Mouse (Mus musculus) heart, embryonic 10.5 days (tissue): ENCODE measurements around the gene Hk1. TPM values are rescaled to one million over a fixed set of nuclear protein-coding genes. Genes with fewer than 3 reads are reported as not detected.
A peak's percentile ranks its signal among the peaks of the same experiment; 100 is the strongest.

Source experiments
- DNase-seq: peaks from one replicate; pipeline ENCODE4 v3.0.0-alpha.2; 2017; ENCODE audit warnings: low spot score
- H3K27ac ChIP-seq: fragments of 300-500 bp; sonication (generic); 2 replicates; pipeline ENCODE4 v1.5.1; 2016; ENCODE audit warnings: mild to moderate bottlenecking
- H3K27me3 ChIP-seq: fragments of 300-500 bp; sonication (generic); 2 replicates; pipeline ENCODE4 v1.6.1; 2016; ENCODE audit warnings: mild to moderate bottlenecking; ENCODE audit not compliant: poor library complexity, insufficient read depth, severe bottlenecking
- H3K36me3 ChIP-seq: fragments of 300-500 bp; sonication (generic); 2 replicates; pipeline ENCODE4 v1.6.1; 2016; ENCODE audit warnings: mild to moderate bottlenecking, moderate library complexity
- H3K4me1 ChIP-seq: fragments of 300-500 bp; sonication (generic); 2 replicates; pipeline ENCODE4 v1.6.1; 2016; ENCODE audit warnings: mild to moderate bottlenecking
- H3K4me3 ChIP-seq: fragments of 300-500 bp; sonication (generic); 2 replicates; pipeline ENCODE4 v1.5.1; 2016; ENCODE audit warnings: mild to moderate bottlenecking, moderate library complexity
- H3K9me3 ChIP-seq: fragments of 300-500 bp; sonication (generic); 2 replicates; pipeline ENCODE4 v1.6.1; 2016; ENCODE audit warnings: mild to moderate bottlenecking, moderate library complexity
- WGBS: fragments of 180-500 bp; shearing (Covaris S2); methylation state at CpG from one replicate; pipeline ENCODE4 v1.1.7; 2016; 5-methylcytosine and 5-hydroxymethylcytosine counted together
- polyA plus RNA-seq: library from polyadenylated mRNA; unstranded; fragments of >200 nt; fragmentation: Nextera tagmentation; extraction: Ambion mirVana; gene quantifications from 2 replicates; pipeline ENCODE4 v1.2.1, GENCODE M21; 2016

Hk1 gene
- polyA plus RNA-seq, 1 experiment from 2014 or later = 157 TPM

DNA sequence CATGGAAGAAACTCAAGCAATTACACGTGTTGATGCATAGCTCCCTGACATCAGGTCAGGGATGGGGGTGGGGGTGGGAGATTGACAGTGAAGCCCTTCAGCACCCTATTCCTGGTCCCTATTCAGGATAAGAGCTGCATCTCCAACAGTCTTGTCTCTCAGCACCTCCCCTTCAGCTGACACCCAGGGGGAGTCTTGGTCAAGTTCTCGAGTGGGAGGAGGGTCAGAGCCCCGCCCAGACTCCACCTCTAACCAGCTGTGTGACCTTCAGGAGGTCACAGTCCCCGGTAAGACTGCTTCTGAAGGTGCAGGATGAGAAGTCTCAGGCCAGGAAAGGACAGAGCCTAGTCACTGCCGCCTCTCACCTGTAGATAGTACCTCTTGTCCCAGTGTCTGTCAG lies 41.1 kb downstream of the Hk1 start:
- Histone ChIP-seq H3K27me3 (no peaks in the 10 kb centered on the region), H3K9me3 (no peaks in the 10 kb centered on the region), H3K27ac (peak overlapping the region; percentile 94), H3K36me3 (no peaks in the 10 kb centered on the region), H3K4me1 (peaks cover 71% of the 10 kb centered on the region), H3K4me3 (peak overlapping the region; percentile 82)
- peak; percentile 92 for DNase-seq
- WGBS = 14% methylated on average over 5 of the region's 5 CpGs

DNA sequence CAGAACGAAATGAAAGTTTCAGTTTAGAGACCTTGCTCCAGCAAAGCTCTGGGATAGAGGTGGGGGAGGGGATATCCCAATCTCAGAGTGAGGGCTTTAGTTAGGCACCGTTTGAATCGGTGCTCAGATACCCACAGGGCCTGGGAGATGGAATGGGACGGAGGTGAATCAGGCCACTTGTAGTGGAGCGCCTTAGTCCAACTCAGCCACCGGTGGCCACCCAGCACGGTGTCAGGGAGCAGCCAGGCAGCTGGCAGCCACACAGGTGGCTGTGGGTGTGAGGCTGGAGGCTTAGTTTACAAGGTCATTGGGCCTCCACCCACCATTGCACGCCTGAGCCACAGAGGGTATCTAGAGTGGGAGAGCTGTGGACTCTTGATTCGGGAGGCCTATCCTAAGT lies 41.5 kb downstream of the Hk1 start:
- H3K27ac ChIP-seq = peak overlapping the region; percentile 94
- WGBS = 27% methylated on average over 9 of the region's 9 CpGs
- H3K27me3 ChIP-seq = no peaks in the 10 kb centered on the region
- no peak for DNase-seq
- peaks cover 74% of the 10 kb centered on the region for H3K4me1 ChIP-seq
- peak overlapping the region; percentile 82 for H3K4me3 ChIP-seq
- no peaks in the 10 kb centered on the region for H3K36me3 ChIP-seq
- H3K9me3 ChIP-seq = no peaks in the 10 kb centered on the region

DNA sequence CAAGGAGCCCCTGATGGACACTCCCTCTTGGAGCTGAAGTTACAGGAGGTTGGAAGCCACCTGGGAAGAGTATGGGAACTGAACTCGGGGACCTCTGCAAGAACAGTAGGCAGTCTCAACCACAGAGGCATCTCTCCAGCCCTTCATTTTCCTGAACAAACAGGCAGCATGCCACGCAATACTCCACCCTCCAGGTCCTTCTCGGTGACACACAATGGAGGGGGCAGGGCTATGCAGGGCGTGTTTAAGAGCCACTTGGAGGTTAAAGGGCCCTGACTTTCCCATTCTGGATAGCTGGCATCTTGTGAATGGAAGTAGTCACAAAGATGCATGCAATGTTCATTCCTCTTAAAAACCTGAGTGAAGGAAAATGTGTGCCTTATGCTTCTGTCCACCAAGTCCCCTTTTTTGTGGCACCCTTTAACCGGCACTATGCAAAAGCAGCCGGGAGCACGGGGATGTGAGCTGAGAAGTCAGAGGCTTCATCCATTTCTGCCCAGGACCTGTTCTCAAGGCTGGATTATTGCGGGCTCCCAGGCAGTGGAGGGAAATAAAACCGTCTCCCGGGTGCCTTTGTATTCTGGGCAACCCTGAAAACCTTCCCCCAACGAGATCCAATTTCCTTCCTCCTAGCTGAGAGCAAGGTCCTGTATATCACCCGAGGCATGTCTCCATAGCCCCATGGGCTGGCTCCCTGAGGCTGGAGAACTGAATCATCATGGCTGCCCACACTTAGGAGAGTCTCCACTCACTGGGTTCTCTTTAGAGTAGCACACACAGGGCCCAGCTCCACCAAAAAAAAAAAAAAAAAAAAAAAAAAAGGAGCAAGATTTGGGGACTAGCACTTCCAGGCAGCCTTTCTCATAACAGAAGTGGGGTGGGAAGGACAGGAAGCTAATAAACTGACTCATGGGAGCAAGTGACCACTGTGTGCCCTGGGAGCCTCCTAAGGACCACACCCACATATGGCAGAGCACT lies 42.8 kb downstream of the Hk1 start:
- no peaks in the 10 kb centered on the region for H3K36me3 ChIP-seq
- no peaks in the 10 kb centered on the region for H3K27me3 ChIP-seq
- H3K9me3 ChIP-seq = no peaks in the 10 kb centered on the region
- H3K27ac ChIP-seq = peak overlapping the region; percentile 81
- 42% methylated on average over 12 of the region's 12 CpGs for WGBS
- no peak for DNase-seq
- peak overlapping the region; percentile 39 for H3K4me3 ChIP-seq
- peaks cover 80% of the 10 kb centered on the region for H3K4me1 ChIP-seq

DNA sequence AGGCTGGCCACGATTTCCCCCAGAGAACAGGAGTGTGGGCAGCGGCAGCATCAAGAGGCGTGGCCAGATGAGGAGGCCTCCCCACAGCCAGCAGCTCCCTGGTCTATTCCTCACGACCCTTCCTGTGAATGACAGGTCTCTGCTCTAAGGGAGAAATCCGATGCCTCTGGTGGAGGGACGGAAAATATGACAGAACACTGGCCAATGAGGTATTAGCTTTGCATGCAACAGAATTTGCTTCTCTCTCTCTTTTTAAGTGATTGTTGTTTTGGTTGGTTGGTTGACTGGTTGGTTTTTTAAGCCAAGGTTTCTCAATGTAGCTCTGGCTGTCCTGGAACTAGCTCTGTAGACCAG lies 44.3 kb downstream of the Hk1 start:
- 8% methylated on average over 6 of the region's 6 CpGs for WGBS
- Histone ChIP-seq H3K27me3 (no peaks in the 10 kb centered on the region), H3K9me3 (no peaks in the 10 kb centered on the region), H3K27ac (peak overlapping the region; percentile 81), H3K4me1 (peaks cover 87% of the 10 kb centered on the region), H3K4me3 (peak overlapping the region; percentile 25), H3K36me3 (no peaks in the 10 kb centered on the region)
- DNase-seq = peak; percentile 88

DNA sequence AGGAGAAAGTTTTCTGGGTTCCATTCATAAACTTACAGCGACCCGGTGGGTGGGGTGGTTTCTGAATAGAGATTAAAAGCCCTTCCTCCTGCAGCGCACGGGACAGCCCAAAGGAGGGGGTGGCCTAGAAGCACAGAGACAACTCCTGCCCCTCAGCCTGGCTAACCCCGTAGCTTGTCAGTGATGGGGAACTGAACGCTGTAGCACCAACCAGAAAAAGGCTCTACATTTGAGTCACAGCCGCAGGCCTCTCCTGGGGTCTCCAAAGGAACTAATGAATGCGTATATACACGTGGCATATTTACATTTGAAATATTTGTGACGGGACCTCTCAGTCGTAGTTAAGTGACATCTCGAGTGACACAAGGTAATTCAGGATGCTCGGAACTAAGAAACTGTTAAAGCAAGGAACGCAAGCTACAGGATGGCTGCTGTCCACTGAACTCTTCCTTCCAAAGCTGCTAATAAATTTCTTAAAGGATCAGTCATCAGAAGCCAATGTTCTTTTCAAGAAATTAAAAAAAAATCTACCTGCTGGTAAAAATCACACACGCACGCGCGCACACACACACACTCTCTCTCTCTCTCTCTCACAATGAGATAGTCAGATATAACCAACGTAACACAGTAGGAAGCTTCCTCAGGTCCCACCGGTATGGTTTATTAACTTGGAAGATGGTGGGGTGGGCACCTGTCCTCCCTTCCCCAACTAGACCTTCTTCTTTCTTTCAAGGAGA lies 44.9 kb downstream of the Hk1 start:
- no peak for DNase-seq
- 52% methylated on average over 20 of the region's 20 CpGs for WGBS
- peak overlapping the region; percentile 81 for H3K27ac ChIP-seq
- H3K36me3 ChIP-seq = no peaks in the 10 kb centered on the region
- peaks cover 92% of the 10 kb centered on the region for H3K4me1 ChIP-seq
- no peaks in the 10 kb centered on the region for H3K9me3 ChIP-seq
- H3K27me3 ChIP-seq = no peaks in the 10 kb centered on the region
- H3K4me3 ChIP-seq = peak overlapping the region; percentile 25

DNA sequence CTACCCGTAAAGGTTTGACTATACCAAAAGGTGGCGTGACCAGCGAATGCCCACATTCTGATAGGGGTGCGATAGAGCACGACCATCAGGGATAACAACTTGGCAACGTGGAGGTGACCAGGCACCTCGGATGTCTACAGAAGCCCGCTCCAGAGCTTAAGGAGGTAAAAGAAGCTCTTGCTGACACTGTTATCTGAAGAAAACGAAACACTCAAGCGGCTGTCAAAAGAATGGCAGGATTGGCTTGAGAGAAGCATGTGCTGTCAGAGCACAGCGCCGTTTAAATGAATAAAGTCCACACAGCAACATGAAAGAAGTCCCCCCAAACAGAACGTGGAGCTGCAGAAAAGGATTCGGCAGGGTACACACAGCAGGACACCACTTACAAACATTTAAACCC lies 46.4 kb downstream of the Hk1 start:
- Histone ChIP-seq H3K4me3 (peak overlapping the region; percentile 41), H3K36me3 (no peaks in the 10 kb centered on the region), H3K27me3 (no peaks in the 10 kb centered on the region), H3K9me3 (no peaks in the 10 kb centered on the region), H3K4me1 (peaks cover 94% of the 10 kb centered on the region), H3K27ac (peak overlapping the region; percentile 90)
- no peak for DNase-seq
- WGBS = 49% methylated on average over 14 of the region's 14 CpGs

DNA sequence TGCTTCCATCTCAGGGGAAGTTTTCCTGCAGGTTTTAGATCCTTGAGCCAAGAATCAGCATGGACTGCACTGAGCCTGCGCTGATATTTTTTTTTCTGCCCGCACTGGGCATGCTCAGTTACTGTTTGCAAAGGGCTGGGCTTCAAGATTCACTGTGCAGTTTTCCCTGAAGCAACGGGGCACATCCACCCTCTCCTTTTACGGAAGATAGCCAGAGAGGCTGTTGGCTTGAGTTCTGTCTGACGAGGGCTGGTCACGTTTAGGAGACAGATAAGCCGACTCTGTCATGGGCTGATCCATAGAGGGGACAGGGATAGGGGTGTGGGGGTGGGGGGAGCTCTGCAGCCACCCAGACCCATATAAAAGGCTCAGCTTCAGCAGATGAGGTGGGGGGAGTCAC lies 47.2 kb downstream of the Hk1 start:
- DNase-seq = peak; percentile 96
- peaks cover 94% of the 10 kb centered on the region for H3K4me1 ChIP-seq
- H3K9me3 ChIP-seq = no peaks in the 10 kb centered on the region
- H3K36me3 ChIP-seq = no peaks in the 10 kb centered on the region
- no peaks in the 10 kb centered on the region for H3K27me3 ChIP-seq
- WGBS = 15% methylated on average over 7 of the region's 7 CpGs
- peak overlapping the region; percentile 41 for H3K4me3 ChIP-seq
- H3K27ac ChIP-seq = peak overlapping the region; percentile 90

DNA sequence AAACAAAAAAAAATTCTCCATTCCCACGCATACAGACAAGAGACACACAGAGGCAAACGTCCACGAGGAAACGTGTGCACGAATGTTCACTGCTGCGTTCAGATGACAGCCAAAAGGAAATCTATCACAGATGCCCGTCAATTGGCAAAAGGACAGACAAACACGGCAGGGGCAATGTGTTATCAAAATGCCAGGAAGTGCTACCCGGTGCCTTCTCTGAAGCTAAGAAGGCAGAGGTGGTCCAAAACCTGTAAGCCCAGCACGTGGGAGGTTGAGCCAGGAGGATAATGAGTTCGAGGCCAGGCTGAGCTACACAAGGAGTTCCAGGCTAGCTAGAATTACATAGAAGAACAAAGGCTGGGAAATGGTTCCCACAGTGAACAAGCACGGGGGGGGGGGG lies 47.9 kb downstream of the Hk1 start:
- Histone ChIP-seq H3K27ac (peak overlapping the region; percentile 90), H3K4me3 (peak overlapping the region; percentile 41), H3K4me1 (peaks cover 94% of the 10 kb centered on the region), H3K36me3 (no peaks in the 10 kb centered on the region), H3K27me3 (no peaks in the 10 kb centered on the region), H3K9me3 (no peaks in the 10 kb centered on the region)
- DNase-seq = no peak
- WGBS = 61% methylated on average over 11 of the region's 12 CpGs

DNA sequence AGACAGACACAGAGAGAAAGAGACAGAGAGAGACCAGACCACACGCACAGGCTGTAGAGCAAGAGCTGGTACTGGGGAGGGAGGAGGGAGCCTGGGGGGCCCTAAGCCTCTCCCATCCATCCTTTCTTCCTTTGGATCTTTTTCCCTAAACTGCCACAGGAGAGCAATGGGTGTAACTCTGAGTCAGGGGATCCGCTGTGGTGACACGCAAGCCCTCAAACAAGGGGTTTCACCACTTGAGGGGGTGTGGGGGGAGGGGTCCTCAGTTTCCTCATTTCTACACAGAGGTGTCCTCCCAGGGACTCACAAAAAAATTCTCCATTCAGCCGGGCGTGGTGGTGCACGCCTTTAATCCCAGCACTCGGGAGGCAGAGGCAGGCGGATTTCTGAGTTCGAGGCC lies 48.4 kb downstream of the Hk1 start:
- Histone ChIP-seq H3K27ac (peak overlapping the region; percentile 90), H3K36me3 (no peaks in the 10 kb centered on the region), H3K9me3 (no peaks in the 10 kb centered on the region), H3K4me3 (no peak overlapping the region), H3K4me1 (peaks cover 93% of the 10 kb centered on the region), H3K27me3 (no peaks in the 10 kb centered on the region)
- WGBS = 93% methylated on average over 9 of the region's 9 CpGs
- DNase-seq = no peak

DNA sequence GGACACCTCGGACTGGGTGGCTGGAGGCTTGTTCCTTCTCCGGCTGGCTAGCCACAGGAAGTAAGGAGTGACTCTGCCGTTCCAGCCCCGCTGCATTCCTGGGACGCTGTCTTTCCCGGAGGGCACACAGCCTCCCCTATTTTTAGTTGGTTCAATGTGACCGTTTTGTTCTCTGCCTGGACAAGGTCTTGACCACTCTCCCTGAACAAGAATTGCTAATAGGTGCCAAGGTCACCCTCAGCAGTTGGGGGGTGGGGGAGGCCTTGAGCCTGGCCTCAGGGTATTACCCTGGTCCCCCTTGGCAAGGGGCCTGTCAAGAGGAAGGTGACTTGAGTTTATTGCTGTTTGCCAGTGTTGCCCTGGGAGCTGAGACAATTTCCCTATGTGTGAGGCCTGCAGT lies 49.9 kb downstream of the Hk1 start:
- no peak for DNase-seq
- peak overlapping the region; percentile 16; the same call in 1 of the 2 replicates for H3K4me3 ChIP-seq
- peaks cover 83% of the 10 kb centered on the region for H3K4me1 ChIP-seq
- WGBS = 37% methylated on average over 7 of the region's 7 CpGs
- H3K9me3 ChIP-seq = no peaks in the 10 kb centered on the region
- peak overlapping the region; percentile 90 for H3K27ac ChIP-seq
- H3K36me3 ChIP-seq = 0 out of 2 replicates have a peak, but pooled peaks cover under 1% of the 10 kb centered on the region
- H3K27me3 ChIP-seq = no peaks in the 10 kb centered on the region

DNA sequence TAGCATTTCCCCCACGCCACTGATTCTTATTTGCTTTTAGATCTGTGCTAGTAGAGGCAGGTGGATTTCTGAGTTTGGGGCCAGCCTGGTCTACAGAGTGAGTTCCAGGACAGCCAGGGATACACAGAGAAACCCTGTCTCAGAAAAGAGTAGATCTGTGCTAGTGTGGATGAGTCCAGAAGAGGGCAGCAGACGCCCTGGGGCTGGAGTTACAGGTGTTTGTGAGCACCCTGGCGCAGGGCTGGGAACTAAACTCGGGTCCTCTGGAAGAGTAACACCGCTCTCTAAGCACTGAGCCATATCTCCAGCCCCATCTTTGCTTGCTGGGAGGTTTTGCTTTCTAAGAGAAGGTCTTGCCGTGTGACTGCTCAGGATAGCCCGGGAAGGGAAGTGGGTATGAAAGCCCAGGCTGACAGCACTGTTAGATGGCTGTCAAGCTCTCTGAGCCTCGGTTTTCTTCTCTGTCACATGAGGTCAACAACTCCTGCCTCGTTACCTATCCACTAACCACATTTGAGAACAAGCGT lies 50.8 kb downstream of the Hk1 start:
- 84% methylated on average over 10 of the region's 10 CpGs for WGBS
- H3K27me3 ChIP-seq = no peaks in the 10 kb centered on the region
- peaks cover 78% of the 10 kb centered on the region for H3K4me1 ChIP-seq
- no peak for DNase-seq
- H3K27ac ChIP-seq = peak overlapping the region; percentile 90
- H3K9me3 ChIP-seq = no peaks in the 10 kb centered on the region
- H3K36me3 ChIP-seq = 0 out of 2 replicates have a peak, but pooled peaks cover 7% of the 10 kb centered on the region
- H3K4me3 ChIP-seq = 0 out of 2 replicates have a peak overlapping the region, but pooled peaks have one; percentile 9

DNA sequence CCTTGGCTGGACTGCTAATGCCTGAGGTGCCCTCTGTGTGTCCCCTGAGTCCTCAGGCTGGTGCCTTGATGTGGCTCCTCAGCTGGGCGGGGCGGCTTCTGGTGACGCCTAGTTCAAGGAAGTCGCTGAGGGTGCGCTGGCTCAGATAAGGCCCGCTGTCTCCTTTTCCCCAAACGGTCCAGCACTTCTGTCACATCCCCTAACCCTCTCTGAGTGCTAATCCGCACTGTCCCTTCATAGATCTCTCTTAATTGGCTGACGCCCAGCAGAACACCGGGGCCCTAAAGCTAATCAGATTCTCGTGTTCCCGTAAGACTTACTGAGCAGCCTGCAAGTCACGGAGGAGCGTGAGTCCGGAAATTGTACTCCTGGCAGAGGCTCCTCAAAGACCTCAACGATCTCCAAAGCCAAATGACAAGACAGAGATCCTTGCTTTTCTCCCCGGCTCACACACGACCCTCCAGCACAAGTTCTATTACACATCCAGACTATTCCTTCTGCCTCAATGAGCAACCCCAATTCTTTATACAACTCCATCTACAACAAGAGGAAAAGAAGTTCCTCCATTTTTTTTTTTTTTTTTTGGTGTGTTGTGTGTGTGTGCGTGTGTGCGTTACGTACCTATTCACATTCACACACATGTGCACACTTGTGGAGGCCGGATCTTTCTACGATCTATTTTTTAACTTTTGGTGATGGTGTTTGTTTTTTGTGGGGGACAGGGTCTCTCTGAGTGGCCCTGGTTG lies 52.0 kb downstream of the Hk1 start:
- Histone ChIP-seq H3K27me3 (no peaks in the 10 kb centered on the region), H3K4me1 (peaks cover 66% of the 10 kb centered on the region), H3K36me3 (0 out of 2 replicates have a peak, but pooled peaks cover 9% of the 10 kb centered on the region), H3K4me3 (peak overlapping the region; percentile 29), H3K27ac (peak overlapping the region; percentile 90), H3K9me3 (no peaks in the 10 kb centered on the region)
- 38% methylated on average over 23 of the region's 23 CpGs for WGBS
- peak; percentile 95 for DNase-seq
